Mouse (Mus musculus): ENCODE data around the gene Pkp1. TPM values are rescaled to one million over a fixed set of nuclear protein-coding genes. Genes with fewer than 3 reads are reported as not detected.

Gene Pkp1
- polyA plus RNA-seq, 1 experiment from 2014 or later, result 0.22 TPM

DNA sequence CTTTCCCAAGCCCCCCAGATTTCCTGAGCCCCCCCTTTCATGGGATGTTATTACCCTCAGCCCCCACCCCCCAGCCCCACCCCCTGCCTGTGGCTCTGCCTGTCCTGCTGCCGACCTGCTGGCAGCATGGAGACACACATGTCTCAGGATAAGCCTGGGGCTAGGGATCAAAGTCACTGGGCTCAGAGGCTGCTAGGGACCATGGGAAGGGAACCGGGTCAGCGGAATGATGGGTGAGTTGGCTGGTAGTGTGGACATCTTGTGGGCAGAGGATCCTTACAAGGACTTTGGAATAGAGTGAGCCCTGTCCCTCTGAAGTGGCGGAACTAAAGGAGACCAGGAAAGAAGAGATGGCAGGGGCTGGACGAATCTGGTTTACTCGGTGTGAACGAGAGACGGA is 84.0 kb downstream of the Pkp1 start:
- DNase-seq (ENCODE audit: low spot score) (no peak), ATAC-seq (ENCODE audit: low FRiP score) (no peak)
- no peak overlapping the region for H3K9ac ChIP-seq (ENCODE audit: low read depth, low read length)
- H3K4me1 ChIP-seq (replicated peaks; ENCODE audit: control insufficient read depth, insufficient read depth, low read length), result no peaks in the 10 kb centered on the region
- H3K4me2 ChIP-seq (replicated peaks; ENCODE audit: low read depth, low read length), result no peak overlapping the region
- no peaks in the 10 kb centered on the region for H3K36me3 ChIP-seq (ENCODE audit: control insufficient read depth, insufficient read depth, low read length)
- H3K27ac ChIP-seq (ENCODE audit: low read depth, low read length), result no peak overlapping the region
- no peaks in the 10 kb centered on the region for H3K27me3 ChIP-seq (ENCODE audit: control insufficient read depth, insufficient read depth, low read length)
- H3K9me3 ChIP-seq (ENCODE audit: control insufficient read depth, low read length), result no peaks in the 10 kb centered on the region
- H3K4me3 ChIP-seq (ENCODE audit: low read depth, low read length), result no peak overlapping the region
- 82% methylated on average over 8 of the region's 8 CpGs for WGBS

DNA sequence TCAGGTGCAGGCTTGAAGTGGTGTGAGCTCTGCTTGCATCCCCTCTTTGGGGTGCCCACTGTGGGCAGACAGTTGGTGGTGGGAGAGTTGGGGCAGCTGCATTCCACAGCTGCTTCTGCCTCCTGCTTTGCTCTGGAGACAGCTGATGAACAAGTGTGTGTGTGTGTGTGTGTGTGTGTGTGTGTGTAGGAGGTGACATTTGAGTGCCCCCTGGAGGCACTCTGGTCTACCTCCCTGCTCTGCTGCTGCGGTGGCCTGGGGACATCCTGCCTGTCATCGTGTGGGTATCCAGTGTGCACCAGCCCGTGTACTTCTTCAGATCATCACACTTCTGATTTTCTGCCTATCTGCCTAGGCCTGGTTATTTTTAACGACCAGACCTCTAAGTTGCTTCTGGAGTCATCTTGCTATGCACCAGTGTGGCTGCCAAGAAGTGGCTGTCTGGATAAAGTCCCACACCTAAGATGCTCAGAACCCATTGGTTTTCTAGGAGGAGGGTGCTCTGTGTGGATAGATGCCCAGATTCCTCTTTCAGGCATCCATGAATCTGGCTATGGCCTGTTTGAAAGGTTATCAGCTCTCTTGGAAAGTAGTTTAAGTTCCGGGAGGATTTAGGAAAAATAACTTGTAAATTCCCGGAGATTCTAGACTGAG is 84.7 kb downstream of the Pkp1 start:
- H3K9ac ChIP-seq (ENCODE audit: low read depth, low read length), result no peak overlapping the region
- H3K9me3 ChIP-seq (ENCODE audit: control insufficient read depth, low read length), result no peaks in the 10 kb centered on the region
- no peak overlapping the region for H3K27ac ChIP-seq (ENCODE audit: low read depth, low read length)
- no peaks in the 10 kb centered on the region for H3K27me3 ChIP-seq (ENCODE audit: control insufficient read depth, insufficient read depth, low read length)
- DNase-seq (ENCODE audit: low spot score) (no peak), ATAC-seq (ENCODE audit: low FRiP score) (no peak)
- H3K4me3 ChIP-seq (ENCODE audit: low read depth, low read length), result no peak overlapping the region
- H3K4me1 ChIP-seq (replicated peaks; ENCODE audit: control insufficient read depth, insufficient read depth, low read length), result no peaks in the 10 kb centered on the region
- no peaks in the 10 kb centered on the region for H3K36me3 ChIP-seq (ENCODE audit: control insufficient read depth, insufficient read depth, low read length)
- WGBS, result 71% methylated on average over 6 of the region's 6 CpGs
- no peak overlapping the region for H3K4me2 ChIP-seq (replicated peaks; ENCODE audit: low read depth, low read length)

DNA sequence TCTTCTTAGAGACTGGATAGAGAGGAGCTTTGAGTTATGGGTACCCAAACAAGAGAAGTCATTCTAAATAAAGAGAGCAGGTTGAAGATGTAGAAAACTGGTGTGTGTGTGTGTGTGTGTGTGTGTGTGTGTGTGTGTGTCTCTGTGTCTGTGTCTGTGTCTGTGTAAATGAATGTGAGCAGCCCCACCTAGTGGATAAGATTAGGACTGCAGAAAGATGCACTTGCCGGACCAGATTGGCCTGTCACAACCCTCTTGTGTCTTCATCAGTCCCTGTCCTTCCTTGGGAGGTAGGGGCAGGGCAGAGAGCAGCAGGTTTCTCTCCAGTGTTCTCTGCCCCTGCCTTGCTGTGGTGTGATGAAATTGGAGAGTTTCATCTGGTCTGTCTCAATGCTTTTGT is 90.1 kb downstream of the Pkp1 start:
- ATAC-seq (ENCODE audit: low FRiP score) (no peak), DNase-seq (ENCODE audit: low spot score) (peak; percentile 64)
- no peak overlapping the region for H3K27ac ChIP-seq (ENCODE audit: low read depth, low read length)
- no peaks in the 10 kb centered on the region for H3K27me3 ChIP-seq (ENCODE audit: control insufficient read depth, insufficient read depth, low read length)
- WGBS, result 22% methylated on average over 1 of the region's 1 CpGs
- H3K4me3 ChIP-seq (ENCODE audit: low read depth, low read length), result no peak overlapping the region
- H3K36me3 ChIP-seq (ENCODE audit: control insufficient read depth, insufficient read depth, low read length), result no peaks in the 10 kb centered on the region
- H3K4me1 ChIP-seq (replicated peaks; ENCODE audit: control insufficient read depth, insufficient read depth, low read length), result no peaks in the 10 kb centered on the region
- no peak overlapping the region for H3K9ac ChIP-seq (ENCODE audit: low read depth, low read length)
- H3K9me3 ChIP-seq (ENCODE audit: control insufficient read depth, low read length), result no peaks in the 10 kb centered on the region
- no peak overlapping the region for H3K4me2 ChIP-seq (replicated peaks; ENCODE audit: low read depth, low read length)

DNA sequence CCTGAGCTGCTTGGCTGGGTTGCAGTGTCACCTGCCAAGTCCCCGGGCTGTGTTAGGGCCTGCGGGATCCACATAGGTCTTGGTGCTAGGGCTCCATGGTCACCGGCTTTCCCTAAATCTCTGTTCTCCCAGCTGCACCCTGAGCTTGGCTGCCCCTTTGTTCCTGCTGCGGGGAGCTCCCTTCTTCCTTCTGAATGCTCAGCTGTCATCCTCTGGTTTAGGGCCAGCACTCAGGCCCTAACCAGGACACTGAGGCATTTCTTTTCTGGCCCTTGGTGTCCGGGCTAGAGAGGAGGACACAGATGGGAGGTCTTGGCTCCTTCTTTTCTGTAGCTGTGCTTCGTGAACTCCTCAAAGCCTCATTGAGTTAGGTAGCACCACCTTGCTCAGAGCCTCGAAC is 97.2 kb downstream of the Pkp1 start:
- no peaks in the 10 kb centered on the region for H3K9me3 ChIP-seq (ENCODE audit: control insufficient read depth, low read length)
- H3K4me2 ChIP-seq (replicated peaks; ENCODE audit: low read depth, low read length), result no peak overlapping the region
- peaks cover 33% of the 10 kb centered on the region for H3K27me3 ChIP-seq (ENCODE audit: control insufficient read depth, insufficient read depth, low read length)

More for the DNA sequence above, 97.2 kb downstream of the Pkp1 start:
- Histone ChIP-seq H3K36me3 (ENCODE audit: control insufficient read depth, insufficient read depth, low read length) (no peaks in the 10 kb centered on the region), H3K27ac (ENCODE audit: low read depth, low read length) (no peak overlapping the region), H3K4me3 (ENCODE audit: low read depth, low read length) (no peak overlapping the region), H3K4me1 (replicated peaks; ENCODE audit: control insufficient read depth, insufficient read depth, low read length) (0 out of 2 replicates have a peak, but pooled peaks cover 2% of the 10 kb centered on the region), H3K9ac (ENCODE audit: low read depth, low read length) (no peak overlapping the region)
- 84% methylated on average over 7 of the region's 7 CpGs for WGBS
- DNase-seq (ENCODE audit: low spot score), result no peak
- ATAC-seq (ENCODE audit: low FRiP score), result no peak

Other genes with a start within 250 kb of the Pkp1 start
- gene Csrp1, start 199.1 kb downstream of the Pkp1 start, polyA plus RNA-seq (2014; fragmentation: Nextera tagmentation; extraction: Ambion mirVana), result 42.2 and 42.8 TPM in 2 replicates
- 18.2 and 18.6 TPM in 2 replicates for gene Phlda3, start 153.1 kb downstream of the Pkp1 start, polyA plus RNA-seq (2014; fragmentation: Nextera tagmentation; extraction: Ambion mirVana)
- 6.0 and 11.3 TPM in 2 replicates for gene Tnni1, start 139.8 kb downstream of the Pkp1 start, polyA plus RNA-seq (2014; fragmentation: Nextera tagmentation; extraction: Ambion mirVana)
- gene Lad1, start 100.6 kb downstream of the Pkp1 start, polyA plus RNA-seq (2014; fragmentation: Nextera tagmentation; extraction: Ambion mirVana), result 0.96 and 1.3 TPM in 2 replicates
- 2.0 and 3.3 TPM in 2 replicates for gene Tnnt2, start 82.9 kb downstream of the Pkp1 start, polyA plus RNA-seq (2014; fragmentation: Nextera tagmentation; extraction: Ambion mirVana)
- gene Igfn1, start 87.1 kb upstream of the Pkp1 start, polyA plus RNA-seq (2014; fragmentation: Nextera tagmentation; extraction: Ambion mirVana), result not detected in 2 replicates
- 60.8 and 84.0 TPM in 2 replicates for gene Tmem9, start 88.9 kb upstream of the Pkp1 start, polyA plus RNA-seq (2014; fragmentation: Nextera tagmentation; extraction: Ambion mirVana)
- not detected in 2 replicates for gene Ascl5, start 131.6 kb upstream of the Pkp1 start, polyA plus RNA-seq (2014; fragmentation: Nextera tagmentation; extraction: Ambion mirVana)
- 0.20 and 0.43 TPM in 2 replicates for gene Cacna1s, start 133.5 kb upstream of the Pkp1 start, polyA plus RNA-seq (2014; fragmentation: Nextera tagmentation; extraction: Ambion mirVana)
- 17.7 and 24.4 TPM in 2 replicates for gene Kif21b, start 212.2 kb upstream of the Pkp1 start, polyA plus RNA-seq (2014; fragmentation: Nextera tagmentation; extraction: Ambion mirVana)